Mouse (Mus musculus) embryonic fibroblast, embryonic 13.5 days (primary cell): ENCODE data around the gene Cluh. TPM values are rescaled to one million over a fixed set of nuclear protein-coding genes. Genes with fewer than 3 reads are reported as not detected.
A peak's percentile ranks its signal among the peaks of the same experiment; 100 is the strongest.

ENCODE experiments used
- H3K27ac ChIP-seq: 2 replicates; pipeline ENCODE4 v1.5.1; 2012; ENCODE audit warnings: low read length, control low read depth, inconsistent platforms; ENCODE audit not compliant: insufficient read depth
- H3K4me1 ChIP-seq: 2 replicates; pipeline ENCODE4 v1.6.1; 2011; ENCODE audit warnings: low read length; ENCODE audit not compliant: control insufficient read depth, insufficient read depth
- H3K4me3 ChIP-seq: 2 replicates; pipeline ENCODE4 v1.5.1; 2011; ENCODE audit warnings: mild to moderate bottlenecking, control low read depth, low read length; ENCODE audit not compliant: insufficient read depth
- CTCF ChIP-seq: IDR thresholded peaks from 2 replicates; pipeline ENCODE4 v1.5.1; 2011; ENCODE audit warnings: mild to moderate bottlenecking, control low read depth, low read length, moderate library complexity, borderline replicate concordance; ENCODE audit not compliant: insufficient read depth
- POLR2A ChIP-seq: IDR thresholded peaks from 2 replicates; pipeline ENCODE4 v1.6.1; 2011; ENCODE audit warnings: low read depth, mild to moderate bottlenecking, control low read depth, low read length, moderate library complexity
- polyA plus RNA-seq: library from polyadenylated mRNA; stranded (reverse); fragments of >200 nt; gene quantifications from 2 replicates; pipeline ENCODE4 v1.2.4, GENCODE M21; 2011; ENCODE audit warnings: low read depth; ENCODE audit not compliant: missing spikeins, insufficient read length

Gene Cluh
- polyA plus RNA-seq, 1 experiment, result 32.6 TPM

- H3K4me1 ChIP-seq, result no peaks in the 10 kb centered on the region
- H3K27ac ChIP-seq, result no peak overlapping the region
- no peak for TF ChIP-seq CTCF
- no peak overlapping the region for H3K4me3 ChIP-seq
Observed at GRCm38 (mm10) chr11:74621974-74622669, 27.2 kb upstream of the Cluh start.

GRCm38 (mm10) chr11:74623693-74624092, 25.6 kb upstream of the Cluh start:
- no peaks in the 10 kb centered on the region for H3K4me1 ChIP-seq
- TF ChIP-seq POLR2A (no peak), CTCF (no peak)
- H3K27ac ChIP-seq, result no peak overlapping the region
- no peak overlapping the region for H3K4me3 ChIP-seq

- TF ChIP-seq CTCF, result no peak
- TF ChIP-seq POLR2A, result no peak
- no peak overlapping the region for H3K4me3 ChIP-seq
- no peak overlapping the region for H3K27ac ChIP-seq
- H3K4me1 ChIP-seq, result no peaks in the 10 kb centered on the region
Observed at GRCm38 (mm10) chr11:74625333-74625732, 24.0 kb upstream of the Cluh start.

GRCm38 (mm10) chr11:74627481-74627880, 21.8 kb upstream of the Cluh start:
- TF ChIP-seq POLR2A (no peak), CTCF (no peak)
- no peak overlapping the region for H3K27ac ChIP-seq
- no peak overlapping the region for H3K4me3 ChIP-seq
- H3K4me1 ChIP-seq, result no peaks in the 10 kb centered on the region

GRCm38 (mm10) chr11:74631880-74632789, 17.2 kb upstream of the Cluh start:
- Histone ChIP-seq H3K4me3 (no peak overlapping the region), H3K4me1 (no peaks in the 10 kb centered on the region), H3K27ac (no peak overlapping the region)
- no peak for TF ChIP-seq POLR2A
- TF ChIP-seq CTCF, result no peak

- H3K27ac ChIP-seq, result no peak overlapping the region
- 0 out of 2 replicates have a peak, but pooled peaks cover 3% of the 10 kb centered on the region for H3K4me1 ChIP-seq
- TF ChIP-seq CTCF (peak; percentile 29; the same call in 1 of the 2 replicates), POLR2A (no peak)
- H3K4me3 ChIP-seq, result no peak overlapping the region
Observed at GRCm38 (mm10) chr11:74634490-74635275, 14.6 kb upstream of the Cluh start.

- 0 out of 2 replicates have a peak, but pooled peaks cover 3% of the 10 kb centered on the region for H3K4me1 ChIP-seq
- H3K4me3 ChIP-seq, result peak overlapping the region; percentile 53
- H3K27ac ChIP-seq, result no peak overlapping the region
- TF ChIP-seq CTCF, result no peak
- TF ChIP-seq POLR2A, result no peak
Observed at GRCm38 (mm10) chr11:74637486-74637885, 11.8 kb upstream of the Cluh start.

- H3K4me1 ChIP-seq, result 0 out of 2 replicates have a peak, but pooled peaks cover 3% of the 10 kb centered on the region
- TF ChIP-seq POLR2A (peak; percentile 65), CTCF (peak; percentile 42)
- peak overlapping the region; percentile 53 for H3K4me3 ChIP-seq
- peak overlapping the region; percentile 54 for H3K27ac ChIP-seq
Observed at GRCm38 (mm10) chr11:74637971-74638790, 11.1 kb upstream of the Cluh start.
